Mouse (Mus musculus): ENCODE measurements around the gene Myh9. TPM values are rescaled to one million over a fixed set of nuclear protein-coding genes. Genes with fewer than 3 reads are reported as not detected.

Myh9 gene
- polyA plus RNA-seq, 1 experiment from 2014 or later, result 32.0 TPM

DNA sequence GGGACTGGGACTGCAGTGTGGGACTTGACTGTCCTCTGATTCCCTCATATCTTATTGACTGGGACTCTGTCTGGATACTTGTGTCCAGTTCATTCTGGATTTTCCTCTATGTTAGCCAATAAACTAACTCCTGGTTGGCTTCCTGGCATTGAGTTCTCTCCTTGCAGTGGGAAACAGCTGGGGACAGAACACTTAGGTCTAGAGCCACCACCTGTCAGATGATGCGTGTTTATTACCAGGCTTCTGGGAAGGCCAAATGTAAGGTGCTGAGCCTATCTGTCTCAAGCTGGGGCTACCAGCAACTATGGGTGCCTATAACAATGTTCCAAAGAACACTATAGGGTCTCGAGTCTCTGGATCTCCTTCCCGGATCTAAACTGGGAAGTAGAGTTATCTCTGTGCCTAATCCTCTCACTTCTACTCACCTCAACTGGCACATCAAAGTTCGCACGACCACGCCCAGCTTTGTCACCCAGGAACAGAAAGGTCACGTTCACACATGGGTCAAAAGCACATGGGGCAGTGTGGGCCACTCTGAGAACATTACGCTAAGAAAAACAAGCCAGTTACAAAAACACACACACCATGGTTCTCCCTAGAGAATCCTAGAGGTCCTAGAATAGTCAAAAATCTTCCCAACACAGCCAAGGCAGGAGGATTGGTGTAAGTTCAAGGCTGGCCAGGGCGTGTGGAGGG is 22.2 kb upstream of the Myh9 start:
- Histone ChIP-seq H3K9ac (no peak overlapping the region), H3K27ac (no peak overlapping the region), H3K27me3 (no peaks in the 10 kb centered on the region), H3K4me3 (no peak overlapping the region), H3K9me3 (replicated peaks) (no peaks in the 10 kb centered on the region), H3K4me1 (peaks cover 7% of the 10 kb centered on the region), H3K36me3 (no peaks in the 10 kb centered on the region), H3K4me2 (replicated peaks) (no peak overlapping the region)
- 83% methylated on average over 9 of the region's 9 CpGs for WGBS
- no peak for ATAC-seq (ENCODE audit: low FRiP score)

- H3K27ac ChIP-seq, result no peak overlapping the region
- ATAC-seq (ENCODE audit: low FRiP score), result no peak
- H3K36me3 ChIP-seq, result no peaks in the 10 kb centered on the region
- WGBS, result 87% methylated on average over 22 of the region's 22 CpGs
- H3K9ac ChIP-seq, result no peak overlapping the region
- H3K4me3 ChIP-seq, result no peak overlapping the region
- peaks cover 7% of the 10 kb centered on the region for H3K4me1 ChIP-seq
- no peaks in the 10 kb centered on the region for H3K9me3 ChIP-seq (replicated peaks)
- H3K27me3 ChIP-seq, result no peaks in the 10 kb centered on the region
- H3K4me2 ChIP-seq (replicated peaks), result no peak overlapping the region
Observed at GRCm38 (mm10) chr15:77862991-77863972, 21.3 kb upstream of the Myh9 start.

DNA sequence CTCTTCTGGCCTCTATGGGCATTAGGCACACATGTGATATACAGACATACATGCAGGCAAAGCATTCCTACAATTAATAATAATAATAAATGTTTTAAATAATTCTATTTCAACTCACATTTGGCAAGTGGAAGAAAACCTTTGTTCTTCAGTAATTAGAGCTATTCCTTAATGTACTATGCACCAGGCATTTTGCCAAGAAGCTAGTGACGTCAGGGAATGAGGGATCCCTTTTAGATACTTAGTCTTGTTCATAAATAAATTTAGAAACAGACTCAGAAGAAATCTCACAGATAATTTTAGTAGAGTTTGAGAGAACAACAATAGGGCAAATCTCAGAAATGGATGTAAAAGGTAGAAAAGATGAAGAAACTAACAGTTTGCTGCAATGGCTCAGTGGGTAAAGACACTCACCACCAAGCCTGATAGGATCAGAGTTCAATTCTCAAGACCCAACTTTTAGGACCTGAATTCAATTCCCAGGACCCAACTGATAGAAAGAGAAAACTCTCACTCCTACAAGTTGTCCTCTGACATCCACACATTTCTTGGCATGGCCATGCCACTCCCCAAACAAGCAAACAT is 18.2 kb upstream of the Myh9 start:
- H3K4me1 ChIP-seq, result no peaks in the 10 kb centered on the region
- WGBS, result 80% methylated on average over 1 of the region's 1 CpGs
- no peak overlapping the region for H3K4me3 ChIP-seq
- no peak overlapping the region for H3K9ac ChIP-seq
- H3K9me3 ChIP-seq (replicated peaks), result no peaks in the 10 kb centered on the region
- H3K27me3 ChIP-seq, result no peaks in the 10 kb centered on the region
- no peak overlapping the region for H3K4me2 ChIP-seq (replicated peaks)
- no peak overlapping the region for H3K27ac ChIP-seq
- no peak for ATAC-seq (ENCODE audit: low FRiP score)
- H3K36me3 ChIP-seq, result no peaks in the 10 kb centered on the region

DNA sequence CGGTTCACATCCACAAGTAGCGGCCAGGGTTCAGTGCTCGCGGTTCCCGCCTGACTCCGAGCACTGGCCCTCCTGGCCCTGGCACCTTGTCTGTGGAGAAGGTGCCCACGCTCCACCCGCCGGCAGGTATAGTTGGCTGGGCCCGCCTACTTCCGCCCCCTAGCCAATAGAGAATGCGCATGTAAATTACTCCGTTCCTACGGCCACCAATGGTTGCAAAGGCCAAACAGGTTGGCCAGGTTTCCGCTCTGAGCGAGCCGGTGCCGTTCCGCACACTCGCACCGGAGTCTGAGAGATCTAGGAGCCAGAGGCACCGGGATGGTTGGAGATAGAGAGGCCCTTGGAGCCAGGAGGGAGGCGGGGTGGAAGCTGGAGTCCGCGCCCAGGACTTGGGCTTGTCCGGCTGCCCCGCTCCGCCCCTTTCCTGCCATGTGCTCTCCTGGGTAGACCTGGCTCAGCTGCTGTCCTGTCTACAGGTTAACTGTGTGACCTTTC is 15.7 kb upstream of the Myh9 start:
- WGBS, result 2% methylated on average over 28 of the region's 28 CpGs
- ATAC-seq (ENCODE audit: low FRiP score), result peak; percentile 78

DNA sequence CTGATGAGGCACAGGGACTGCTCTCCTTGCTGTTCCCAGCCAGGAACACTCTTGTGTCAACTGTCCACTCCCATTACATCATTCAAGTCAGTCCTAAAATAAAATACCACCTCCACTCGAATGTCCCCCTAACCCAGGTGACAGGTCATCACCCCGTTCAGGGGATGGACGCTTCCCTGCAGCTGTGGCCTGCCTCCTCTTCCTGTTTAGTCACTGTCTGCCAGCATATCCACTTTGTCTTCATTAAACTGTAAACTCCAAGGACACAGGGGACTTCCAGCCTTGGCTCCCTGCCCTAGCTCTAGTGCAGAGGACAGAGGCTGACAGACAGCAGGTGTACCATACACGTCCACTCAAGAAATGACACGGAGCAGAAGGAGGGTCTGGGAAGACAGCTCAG is 14.6 kb upstream of the Myh9 start:
- Histone ChIP-seq H3K9ac (no peak overlapping the region), H3K36me3 (no peaks in the 10 kb centered on the region), H3K27me3 (no peaks in the 10 kb centered on the region), H3K4me2 (replicated peaks) (no peak overlapping the region), H3K27ac (no peak overlapping the region), H3K4me3 (no peak overlapping the region), H3K4me1 (no peaks in the 10 kb centered on the region), H3K9me3 (replicated peaks) (no peaks in the 10 kb centered on the region)
- no peak for ATAC-seq (ENCODE audit: low FRiP score)
- 59% methylated on average over 5 of the region's 5 CpGs for WGBS

More for the DNA sequence above, 15.7 kb upstream of the Myh9 start:
- H3K27ac ChIP-seq, result no peak overlapping the region
- no peaks in the 10 kb centered on the region for H3K4me1 ChIP-seq
- no peaks in the 10 kb centered on the region for H3K9me3 ChIP-seq (replicated peaks)
- H3K4me2 ChIP-seq (replicated peaks), result peak overlapping the region; percentile 89
- H3K36me3 ChIP-seq, result no peaks in the 10 kb centered on the region
- H3K4me3 ChIP-seq, result peak overlapping the region; percentile 50
- H3K9ac ChIP-seq, result peak overlapping the region; percentile 51
- no peaks in the 10 kb centered on the region for H3K27me3 ChIP-seq

DNA sequence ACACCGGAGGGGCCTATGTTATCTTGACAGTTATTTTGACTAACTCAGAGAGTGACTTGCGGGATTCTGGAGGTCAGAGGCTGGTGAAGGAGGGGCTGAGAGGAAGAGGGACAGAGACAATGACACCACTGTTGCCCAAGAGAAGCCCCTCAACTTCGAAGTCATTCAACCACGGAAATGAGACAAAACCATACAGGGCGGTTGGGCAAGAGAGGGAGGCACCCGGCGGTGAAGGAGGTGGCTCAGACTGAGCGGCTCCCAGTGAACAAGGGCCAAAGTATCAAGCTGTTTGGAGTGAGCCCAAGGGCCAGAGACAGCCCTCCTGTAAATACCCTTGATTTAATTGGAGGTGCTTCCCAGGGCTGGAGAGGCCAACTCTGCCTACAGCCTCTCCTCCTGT is 13.3 kb upstream of the Myh9 start:
- Histone ChIP-seq H3K4me1 (no peaks in the 10 kb centered on the region), H3K4me3 (no peak overlapping the region), H3K9me3 (replicated peaks) (no peaks in the 10 kb centered on the region), H3K4me2 (replicated peaks) (no peak overlapping the region), H3K27ac (no peak overlapping the region), H3K36me3 (no peaks in the 10 kb centered on the region), H3K9ac (no peak overlapping the region), H3K27me3 (no peaks in the 10 kb centered on the region)
- WGBS, result 34% methylated on average over 8 of the region's 8 CpGs
- ATAC-seq (ENCODE audit: low FRiP score), result no peak

- WGBS, result 84% methylated on average over 2 of the region's 2 CpGs
- H3K9ac ChIP-seq, result no peak overlapping the region
- no peak for ATAC-seq (ENCODE audit: low FRiP score)
- no peak overlapping the region for H3K4me3 ChIP-seq
- H3K9me3 ChIP-seq (replicated peaks), result no peaks in the 10 kb centered on the region
- H3K4me1 ChIP-seq, result no peaks in the 10 kb centered on the region
- H3K4me2 ChIP-seq (replicated peaks), result no peak overlapping the region
- H3K36me3 ChIP-seq, result no peaks in the 10 kb centered on the region
- H3K27ac ChIP-seq, result no peak overlapping the region
- H3K27me3 ChIP-seq, result no peaks in the 10 kb centered on the region
Observed at GRCm38 (mm10) chr15:77852001-77852400, 10.0 kb upstream of the Myh9 start.

- Histone ChIP-seq H3K36me3 (no peaks in the 10 kb centered on the region), H3K27me3 (no peaks in the 10 kb centered on the region), H3K27ac (no peak overlapping the region), H3K9ac (no peak overlapping the region), H3K4me1 (no peaks in the 10 kb centered on the region), H3K4me2 (replicated peaks) (no peak overlapping the region), H3K9me3 (replicated peaks) (no peaks in the 10 kb centered on the region), H3K4me3 (no peak overlapping the region)
- ATAC-seq (ENCODE audit: low FRiP score), result no peak
- WGBS, result 55% methylated on average over 3 of the region's 3 CpGs
Observed at GRCm38 (mm10) chr15:77851136-77851535, 9.2 kb upstream of the Myh9 start.

DNA sequence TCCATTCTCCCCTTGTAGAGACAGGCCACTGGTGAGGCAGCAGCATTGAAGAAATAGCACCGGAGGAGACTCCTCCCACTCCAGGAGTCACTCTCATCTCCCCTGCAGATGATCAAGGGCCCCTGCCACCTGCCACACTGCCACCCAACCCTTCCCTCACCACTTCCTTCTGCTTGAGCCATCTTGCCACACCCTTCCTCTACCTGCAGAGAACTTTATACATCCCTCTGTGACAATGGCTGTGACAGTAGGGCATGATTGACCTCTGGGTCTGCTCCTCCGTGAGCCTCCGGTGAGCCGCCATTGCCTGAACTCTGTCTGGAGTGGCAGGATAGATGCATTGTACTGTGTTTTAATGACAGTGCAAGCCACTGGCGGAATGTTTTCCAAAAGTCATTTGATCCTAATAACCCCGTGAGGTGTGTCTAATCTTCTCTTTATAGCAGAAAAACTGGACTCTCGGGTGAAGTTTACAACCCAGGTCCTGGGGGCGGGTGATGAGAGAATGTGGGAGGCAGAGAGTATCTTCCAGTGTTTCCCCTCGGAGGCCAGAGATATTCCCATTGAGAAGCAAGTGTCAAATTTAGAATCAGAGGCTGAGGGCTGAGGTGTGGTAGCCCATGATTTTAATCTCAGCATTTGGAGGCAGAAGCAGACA is 7.7 kb upstream of the Myh9 start:
- WGBS, result 72% methylated on average over 9 of the region's 9 CpGs
- H3K9ac ChIP-seq, result no peak overlapping the region
- ATAC-seq (ENCODE audit: low FRiP score), result no peak
- H3K4me2 ChIP-seq (replicated peaks), result no peak overlapping the region
- H3K9me3 ChIP-seq (replicated peaks), result no peaks in the 10 kb centered on the region
- H3K4me3 ChIP-seq, result no peak overlapping the region
- H3K27me3 ChIP-seq, result no peaks in the 10 kb centered on the region
- no peak overlapping the region for H3K27ac ChIP-seq
- H3K4me1 ChIP-seq, result no peaks in the 10 kb centered on the region
- H3K36me3 ChIP-seq, result no peaks in the 10 kb centered on the region

- H3K4me2 ChIP-seq (replicated peaks), result no peak overlapping the region
- no peak overlapping the region for H3K4me3 ChIP-seq
- no peaks in the 10 kb centered on the region for H3K9me3 ChIP-seq (replicated peaks)
- H3K4me1 ChIP-seq, result no peaks in the 10 kb centered on the region
- 76% methylated on average over 5 of the region's 5 CpGs for WGBS
- ATAC-seq (ENCODE audit: low FRiP score), result no peak
- no peaks in the 10 kb centered on the region for H3K27me3 ChIP-seq
- no peaks in the 10 kb centered on the region for H3K36me3 ChIP-seq
- no peak overlapping the region for H3K9ac ChIP-seq
- H3K27ac ChIP-seq, result no peak overlapping the region
Observed at GRCm38 (mm10) chr15:77849039-77849436, 7.1 kb upstream of the Myh9 start.

DNA sequence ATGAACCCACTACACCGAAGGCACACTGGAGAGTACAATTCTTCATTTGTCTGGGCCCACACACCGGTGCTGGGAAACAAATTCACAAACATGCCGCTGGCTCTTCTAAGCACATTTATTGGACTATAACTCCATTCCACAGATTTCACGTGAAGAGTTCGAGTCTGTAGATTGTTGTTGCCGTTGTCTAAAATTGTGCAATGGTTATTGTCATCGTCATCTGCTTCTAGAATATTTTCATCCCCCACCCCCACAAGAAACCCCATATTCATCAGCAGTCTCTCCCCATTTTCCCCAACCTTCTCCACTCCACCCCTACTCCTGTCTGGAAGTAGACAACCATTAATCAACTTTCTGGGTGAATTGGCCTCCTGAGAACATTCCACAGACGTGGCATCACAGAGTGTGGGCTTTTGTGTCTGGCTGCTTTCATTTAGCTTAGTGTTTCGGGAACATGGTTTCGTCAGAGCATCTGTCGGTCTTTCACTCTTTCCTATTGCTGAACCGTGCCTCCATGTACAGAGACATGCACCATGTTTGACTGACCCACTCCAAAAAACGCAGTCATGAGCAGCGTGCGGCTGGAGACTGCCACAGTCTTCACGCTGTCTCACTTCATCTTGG is 6.6 kb upstream of the Myh9 start:
- 82% methylated on average over 16 of the region's 16 CpGs for WGBS
- ATAC-seq (ENCODE audit: low FRiP score), result no peak
- no peaks in the 10 kb centered on the region for H3K27me3 ChIP-seq

More for the DNA sequence above, 6.6 kb upstream of the Myh9 start:
- Histone ChIP-seq H3K4me3 (no peak overlapping the region), H3K9me3 (replicated peaks) (no peaks in the 10 kb centered on the region), H3K36me3 (no peaks in the 10 kb centered on the region), H3K27ac (no peak overlapping the region), H3K9ac (no peak overlapping the region), H3K4me2 (replicated peaks) (no peak overlapping the region), H3K4me1 (no peaks in the 10 kb centered on the region)
